Mouse (Mus musculus): ENCODE results near the gene Dhx29.

Gene Dhx29

GRCm38 (mm10) chr13:112927287-112928001 lies at the start of gene Dhx29, which contains the start of gene Mtrex:
Dhx29 (plus strand) TSS chr13:112927454.
Mtrex (minus strand) TSS chr13:112927398.
- DNase-seq (ENCODE audit: low read depth): peak; percentile 98

- DNase-seq (ENCODE audit: low read depth): no peak
Observed at GRCm38 (mm10) chr13:112887234-112887633, 40.0 kb upstream of the Dhx29 start.

GRCm38 (mm10) chr13:112902176-112902575 lies 25.1 kb upstream of the Dhx29 start:
- no peak for DNase-seq (ENCODE audit: low read depth)

GRCm38 (mm10) chr13:112909663-112910062 lies 17.6 kb upstream of the Dhx29 start:
- peak; percentile 55 for DNase-seq (ENCODE audit: low read depth)

GRCm38 (mm10) chr13:112910434-112910833 lies 16.8 kb upstream of the Dhx29 start:
- no peak for DNase-seq (ENCODE audit: low read depth)

- DNase-seq (ENCODE audit: low read depth): no peak
Observed at GRCm38 (mm10) chr13:112919141-112919865, 8.0 kb upstream of the Dhx29 start.

GRCm38 (mm10) chr13:112920906-112921305 lies 6.3 kb upstream of the Dhx29 start:
- peak; percentile 22 for DNase-seq (ENCODE audit: low read depth)

GRCm38 (mm10) chr13:112925266-112925665 lies 2.0 kb upstream of the Dhx29 start:
- DNase-seq (ENCODE audit: low read depth): no peak

GRCm38 (mm10) chr13:112925976-112926375 lies 1.3 kb upstream of the Dhx29 start:
- DNase-seq (ENCODE audit: low read depth): no peak

GRCm38 (mm10) chr13:112926796-112927195 lies 458 bp upstream of the Dhx29 start:
- DNase-seq (ENCODE audit: low read depth): peak; percentile 64

- peak; percentile 32 for DNase-seq (ENCODE audit: low read depth)
Observed at GRCm38 (mm10) chr13:112928038-112928668, 899 bp downstream of the Dhx29 start.

GRCm38 (mm10) chr13:112938130-112938529 lies 10.9 kb downstream of the Dhx29 start:
- DNase-seq (ENCODE audit: low read depth): no peak

GRCm38 (mm10) chr13:112941879-112942330 lies 14.7 kb downstream of the Dhx29 start:
- DNase-seq (ENCODE audit: low read depth): no peak

- no peak for DNase-seq (ENCODE audit: low read depth)
Observed at GRCm38 (mm10) chr13:112945312-112945711, 18.1 kb downstream of the Dhx29 start.

GRCm38 (mm10) chr13:112945900-112946299 lies 18.6 kb downstream of the Dhx29 start:
- peak; percentile 35 for DNase-seq (ENCODE audit: low read depth)

- no peak for DNase-seq (ENCODE audit: low read depth)
Observed at GRCm38 (mm10) chr13:112954067-112954466, 26.8 kb downstream of the Dhx29 start.

- DNase-seq (ENCODE audit: low read depth): no peak
Observed at GRCm38 (mm10) chr13:112963081-112963480, 35.8 kb downstream of the Dhx29 start.

- no peak for DNase-seq (ENCODE audit: low read depth)
Observed at GRCm38 (mm10) chr13:112964421-112964820, 37.2 kb downstream of the Dhx29 start.

GRCm38 (mm10) chr13:112967267-112967666 lies 40.0 kb downstream of the Dhx29 start:
- no peak for DNase-seq (ENCODE audit: low read depth)

GRCm38 (mm10) chr13:112976720-112977119 lies 49.5 kb downstream of the Dhx29 start:
- no peak for DNase-seq (ENCODE audit: low read depth)

GRCm38 (mm10) chr13:112985605-112986450 lies 58.6 kb downstream of the Dhx29 start:
- DNase-seq (ENCODE audit: low read depth): no peak

GRCm38 (mm10) chr13:112986451-112986950 lies 59.2 kb downstream of the Dhx29 start:
- DNase-seq (ENCODE audit: low read depth): no peak

Measured in 416B (cell line).